Mouse (Mus musculus): ENCODE data around the gene Kifc3.

Gene Kifc3

GRCm38 (mm10) chr8:95157145-95157544 lies 45.5 kb downstream of the Kifc3 start:
- DNase-seq (ENCODE audit: low spot score in 2 of 2) = no peak

DNA sequence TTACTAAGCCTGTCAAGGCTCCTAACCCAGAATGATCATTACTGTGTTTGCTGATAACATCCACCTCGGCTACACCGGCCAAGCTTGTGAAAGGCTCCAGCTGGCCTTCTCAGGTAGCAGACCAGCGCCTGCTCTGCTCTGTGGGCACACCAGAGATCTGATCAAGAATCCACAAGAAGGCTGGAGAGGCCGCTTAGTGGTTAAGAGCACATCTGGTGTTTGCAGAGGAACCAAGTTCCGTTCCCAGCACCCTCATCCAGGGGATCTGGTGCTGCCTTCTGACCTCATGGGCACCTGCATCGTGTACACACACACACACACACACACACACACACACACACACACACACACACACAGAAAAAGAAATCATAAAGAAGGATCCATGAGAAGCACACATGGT lies 46.5 kb downstream of the Kifc3 start:
- no peak for DNase-seq (ENCODE audit: low spot score in 2 of 2)

DNA sequence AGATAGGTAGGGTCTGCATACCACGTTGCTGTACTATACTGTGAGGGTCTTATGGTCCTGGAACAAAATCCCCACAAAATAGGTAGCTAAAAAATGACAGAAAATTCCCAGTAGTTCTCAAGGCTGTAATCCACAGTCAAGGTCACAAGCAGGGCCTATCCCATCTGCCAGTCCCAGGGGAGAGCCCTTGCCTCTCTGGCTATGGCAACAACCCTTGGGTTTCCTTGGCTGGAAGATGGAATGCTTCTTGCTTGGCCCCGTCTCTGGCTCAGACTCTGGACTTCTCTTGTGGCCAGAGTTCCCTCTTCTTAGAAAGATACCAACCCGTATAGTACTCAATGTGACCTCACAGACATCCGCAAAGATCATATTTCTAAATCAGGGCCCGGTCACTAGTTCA lies 47.3 kb downstream of the Kifc3 start:
- no peak for DNase-seq (ENCODE audit: low spot score in 2 of 2)

GRCm38 (mm10) chr8:95154654-95155053 lies 48.0 kb downstream of the Kifc3 start:
- DNase-seq (ENCODE audit: low spot score in 2 of 2) = no peak

DNA sequence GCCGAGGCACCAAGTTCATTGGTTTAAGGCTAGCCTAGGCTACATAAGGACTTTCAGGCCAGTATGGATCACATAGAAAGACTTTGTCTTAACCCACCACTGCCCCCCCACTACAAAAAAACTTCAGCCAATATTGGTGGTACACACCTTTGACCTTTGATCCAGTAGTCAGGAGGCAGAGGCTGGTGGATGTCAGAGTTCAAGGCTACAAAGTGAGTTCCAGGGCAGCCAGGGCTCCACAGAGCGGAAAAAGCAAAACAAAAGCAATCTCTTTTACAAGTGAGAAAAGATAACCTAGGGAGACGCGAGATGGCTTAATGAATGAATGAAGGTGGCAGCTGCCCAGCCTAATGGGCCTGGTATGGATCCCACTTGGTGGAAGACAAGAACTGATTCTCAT lies 48.6 kb downstream of the Kifc3 start:
- no peak for DNase-seq (ENCODE audit: low spot score in 2 of 2)

- no peak for DNase-seq (ENCODE audit: low spot score in 2 of 2)
These were observed 52.0 kb downstream of the Kifc3 start for GRCm38 (mm10) chr8:95150608-95151007.

DNA sequence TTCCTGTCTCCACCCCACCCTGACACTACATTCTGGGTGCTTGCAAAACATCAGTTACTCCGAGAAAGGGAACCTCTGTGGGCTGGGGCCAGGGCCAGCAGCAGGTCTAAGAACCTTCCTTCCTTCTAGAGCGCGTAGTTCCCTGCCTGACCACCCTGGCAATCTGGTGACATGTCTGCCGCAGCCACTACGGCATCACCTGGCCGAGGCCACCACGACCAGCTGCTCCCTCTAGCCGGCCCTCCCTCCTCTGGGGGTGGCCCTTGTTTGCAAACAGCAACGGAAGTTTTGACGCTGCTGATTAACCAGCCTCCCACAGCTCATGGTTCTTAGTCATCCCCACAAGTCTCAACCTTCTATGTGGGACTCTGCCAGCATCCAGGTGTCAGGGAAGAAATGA lies 53.2 kb downstream of the Kifc3 start:
- no peak for DNase-seq (ENCODE audit: low spot score in 2 of 2)

DNA sequence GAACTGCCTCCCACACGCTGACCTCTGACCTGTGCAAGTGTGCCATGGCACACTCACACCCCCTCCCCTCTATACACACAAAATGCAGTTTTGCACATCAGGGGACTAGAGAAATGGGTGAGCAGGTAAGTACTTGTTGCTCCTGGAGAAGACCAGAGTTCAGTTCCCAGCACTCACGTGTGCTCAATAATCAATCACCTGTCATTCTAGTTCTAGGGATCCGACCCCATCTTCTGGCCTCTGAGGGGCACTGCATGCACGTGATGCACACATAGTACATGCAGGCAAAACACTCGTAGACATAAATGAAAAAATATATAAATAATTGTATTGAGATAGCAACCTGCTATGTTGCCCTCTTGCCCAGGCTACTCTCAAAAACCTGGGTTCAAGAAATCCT lies 55.8 kb downstream of the Kifc3 start:
- no peak for DNase-seq (ENCODE audit: low spot score in 2 of 2)

GRCm38 (mm10) chr8:95146044-95146745 lies 56.4 kb downstream of the Kifc3 start:
- no peak for DNase-seq (ENCODE audit: low spot score in 2 of 2)

DNA sequence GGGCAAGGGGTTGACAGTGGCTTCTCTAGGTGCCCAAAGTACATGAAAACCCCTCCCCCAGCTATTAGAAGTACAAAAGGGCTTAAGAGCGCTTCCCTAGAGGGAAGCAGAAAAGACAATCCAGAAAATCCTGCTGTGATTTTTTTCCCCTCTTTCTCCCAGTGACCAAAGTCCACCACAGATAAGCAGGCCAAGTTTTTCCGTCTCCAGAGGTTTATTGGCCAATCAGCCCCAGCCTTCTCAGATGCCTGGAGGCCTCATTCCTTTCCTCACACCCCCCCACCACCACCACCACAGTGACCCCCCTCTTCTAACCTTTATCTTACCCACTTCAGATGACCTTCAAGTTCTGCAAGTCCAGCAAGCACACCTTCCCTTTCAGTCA lies 58.0 kb downstream of the Kifc3 start:
- DNase-seq (ENCODE audit: low spot score in 2 of 2) = no peak

- DNase-seq (ENCODE audit: low spot score in 2 of 2) = no peak
These were observed 58.6 kb downstream of the Kifc3 start for GRCm38 (mm10) chr8:95143805-95144630.

GRCm38 (mm10) chr8:95142985-95143804 lies 59.4 kb downstream of the Kifc3 start:
- DNase-seq (ENCODE audit: low spot score in 2 of 2) = peak in 1 of 2 experiments; percentile 23

DNA sequence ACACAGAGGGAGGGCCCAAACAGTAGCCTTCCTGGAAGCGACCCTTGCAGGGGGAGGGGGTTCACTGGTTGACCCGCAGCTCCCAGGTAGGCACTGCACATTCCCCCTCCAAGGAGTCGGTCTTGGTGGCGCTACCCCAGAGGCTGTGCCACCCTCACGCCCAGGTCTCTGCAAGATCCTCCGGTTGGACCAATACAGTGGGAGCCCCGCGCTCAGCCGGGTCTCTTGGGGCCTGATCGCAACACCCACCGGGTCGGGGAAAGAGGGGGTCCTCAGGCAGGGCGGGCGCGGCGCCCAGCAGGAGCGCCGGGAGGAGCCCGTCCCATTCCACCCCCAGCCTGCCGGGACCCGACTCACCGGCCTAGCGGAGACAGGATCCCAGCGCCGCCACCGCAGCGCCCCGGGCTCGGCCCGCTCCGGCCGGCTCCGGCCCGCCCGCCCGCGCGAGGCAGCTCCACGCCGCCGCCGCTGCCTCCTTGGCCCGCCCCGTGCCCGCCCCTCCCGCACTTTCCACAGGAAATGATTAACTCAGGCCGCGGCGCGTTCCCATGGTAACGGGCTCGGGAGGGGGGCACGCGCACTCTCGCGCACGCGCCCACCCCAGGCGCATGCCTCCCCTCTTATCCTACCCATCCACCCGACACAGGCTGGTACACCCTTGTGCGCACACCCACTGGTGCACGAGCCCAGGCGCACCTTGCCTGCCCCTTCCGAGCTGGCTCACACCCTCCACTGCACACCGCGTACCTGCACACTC lies 60.4 kb downstream of the Kifc3 start:
- DNase-seq (ENCODE audit: low spot score in 2 of 2) = peak; percentile 64 to 74

DNA sequence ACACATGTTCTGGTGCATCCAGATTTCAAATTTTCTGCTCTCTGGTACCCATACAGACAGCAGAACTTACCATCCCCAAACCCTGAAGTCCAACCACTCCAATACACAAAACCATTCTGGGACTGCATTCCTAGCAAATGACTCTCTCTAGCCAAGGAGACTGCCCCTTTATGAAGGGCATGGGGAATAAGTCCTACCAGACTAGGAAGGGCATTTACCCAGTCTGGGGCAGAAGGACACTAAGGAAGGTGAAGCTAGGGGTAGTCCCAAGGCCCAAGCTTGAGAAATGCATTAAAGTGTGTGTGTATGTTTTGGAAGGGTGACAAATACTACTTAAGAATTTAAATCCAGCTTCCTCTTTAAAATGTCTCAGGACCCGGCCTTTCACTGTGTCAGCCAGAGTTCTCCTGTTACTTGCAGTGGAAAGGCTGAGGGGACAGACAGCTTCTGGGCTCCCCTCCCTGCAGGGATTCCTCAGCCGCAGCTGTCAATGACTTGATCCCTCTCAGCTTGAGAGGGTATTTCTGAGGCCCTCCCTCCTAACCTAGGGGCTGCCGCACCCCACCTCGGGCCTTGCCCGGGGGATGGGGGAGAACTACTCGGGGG lies 61.0 kb downstream of the Kifc3 start:
- no peak for DNase-seq (ENCODE audit: low spot score in 2 of 2)

GRCm38 (mm10) chr8:95141026-95141425 lies 61.6 kb downstream of the Kifc3 start:
- no peak for DNase-seq (ENCODE audit: low spot score in 2 of 2)

DNA sequence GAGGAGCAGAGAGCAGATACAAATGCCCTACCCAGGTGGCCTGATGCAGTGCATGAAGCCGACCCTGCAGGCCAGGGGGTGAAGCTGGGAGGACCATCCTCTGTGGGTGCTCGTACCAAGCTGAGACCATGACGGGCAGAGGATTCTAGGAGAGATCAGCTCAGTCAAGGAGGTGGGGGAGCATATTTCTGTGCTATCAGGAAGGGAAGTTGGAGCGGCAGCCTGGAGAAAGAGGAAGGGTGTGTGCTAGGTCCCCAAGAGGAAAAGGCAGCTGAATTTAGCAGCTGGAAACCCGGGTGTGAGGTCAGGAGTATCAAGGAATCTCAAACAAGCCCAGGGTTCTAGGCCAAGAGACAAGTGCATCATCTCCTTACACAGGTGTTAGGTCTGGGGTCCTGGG lies 62.1 kb downstream of the Kifc3 start:
- DNase-seq (ENCODE audit: low spot score in 2 of 2) = no peak

GRCm38 (mm10) chr8:95139051-95139365 lies 63.6 kb downstream of the Kifc3 start:
- DNase-seq (ENCODE audit: low spot score in 2 of 2) = no peak

- DNase-seq (ENCODE audit: low spot score in 2 of 2) = no peak
These were observed 64.1 kb downstream of the Kifc3 start for GRCm38 (mm10) chr8:95138341-95139050.

DNA sequence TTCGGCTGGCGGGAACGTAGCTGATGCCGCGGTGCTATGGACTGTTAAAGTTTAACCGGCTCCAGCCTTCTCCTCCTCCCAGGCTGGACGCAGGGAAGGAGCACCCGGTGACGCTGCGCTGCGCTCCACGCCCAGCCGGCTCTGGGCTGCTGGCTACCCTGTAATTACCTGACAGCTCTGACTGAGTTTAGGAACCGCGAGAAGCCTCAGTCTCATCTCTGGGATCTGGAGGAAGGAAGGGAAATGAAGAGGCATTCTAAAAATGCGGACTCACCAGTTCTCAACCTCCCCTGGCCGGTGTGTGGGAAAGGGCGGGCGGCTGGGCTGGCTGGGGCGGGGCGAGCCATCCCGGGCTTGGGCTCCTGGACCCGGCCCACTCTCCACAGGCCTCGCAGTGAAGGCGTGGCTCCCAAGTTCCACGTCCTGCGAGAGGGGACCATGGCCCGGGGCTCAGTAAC lies 64.9 kb downstream of the Kifc3 start:
- DNase-seq (ENCODE audit: low spot score in 2 of 2) = no peak

DNA sequence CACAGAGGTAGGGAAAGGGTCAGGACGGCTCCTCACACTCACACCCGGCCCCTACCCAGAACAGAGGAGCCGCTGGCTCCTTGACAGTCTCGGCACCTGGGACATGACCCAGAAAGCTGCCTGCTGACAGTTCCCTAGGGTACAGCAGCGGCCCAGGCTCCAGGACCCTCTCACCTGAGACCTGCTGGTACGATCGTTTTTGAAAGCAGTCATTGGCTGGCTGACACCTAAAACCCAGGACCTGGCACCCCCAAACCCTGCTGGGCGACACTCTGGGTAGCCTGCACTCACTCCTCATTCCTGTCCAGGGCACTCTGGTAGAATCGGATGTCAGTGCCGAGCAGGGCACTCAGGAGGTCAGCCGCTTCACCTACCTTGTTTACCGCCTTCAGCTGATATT lies 65.4 kb downstream of the Kifc3 start:
- DNase-seq (ENCODE audit: low spot score in 2 of 2) = no peak

DNA sequence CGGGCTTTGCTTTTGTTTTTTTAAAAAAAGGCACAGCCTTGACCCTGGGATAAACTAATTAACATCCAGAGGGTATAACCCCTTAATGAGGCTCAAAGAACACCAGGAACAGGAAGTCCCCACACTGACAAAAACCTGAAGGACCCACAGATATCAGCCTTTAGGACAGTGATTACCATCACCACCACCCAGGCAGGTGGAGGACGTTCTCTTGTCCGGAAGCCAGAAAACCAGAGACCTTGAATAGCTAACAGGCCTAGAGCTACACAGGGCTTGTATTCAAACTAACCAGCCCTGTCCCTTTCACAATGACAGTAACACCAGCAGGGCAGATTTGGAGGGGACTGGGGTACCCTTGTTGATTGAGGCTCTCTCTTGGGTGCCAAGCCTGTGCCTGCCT lies 66.4 kb downstream of the Kifc3 start:
- no peak for DNase-seq (ENCODE audit: low spot score in 2 of 2)
